Mouse (Mus musculus) stomach, postnatal 0 days (tissue): ENCODE results near the gene Nhsl1. TPM values are rescaled to one million over a fixed set of nuclear protein-coding genes. Genes with fewer than 3 reads are reported as not detected.

Source experiments
- ATAC-seq: fragments of 200-750 bp; cut with Nextera tagmentation; 2 replicates; pipeline ENCODE4 v1.8.0; 2017; ENCODE audit not compliant: low FRiP score, low TSS enrichment
- DNase-seq: peaks from one replicate; pipeline ENCODE4 v3.0.0-alpha.2; 2016; ENCODE audit warnings: low spot score
- H3K27ac ChIP-seq: fragments of 300-500 bp; sonication (generic); replicated peaks from 2 replicates; pipeline ENCODE4 v1.5.1; 2014; ENCODE audit warnings: mild to moderate bottlenecking, control low read depth
- H3K27me3 ChIP-seq: fragments of 300-500 bp; sonication (generic); 2 replicates; pipeline ENCODE4 v1.6.1; 2014; ENCODE audit warnings: low read length; ENCODE audit not compliant: control insufficient read depth, insufficient read depth
- H3K36me3 ChIP-seq: fragments of 300-500 bp; sonication (generic); 2 replicates; pipeline ENCODE4 v1.6.1; 2014; ENCODE audit warnings: low read length, mixed read lengths; ENCODE audit not compliant: control insufficient read depth, insufficient read depth
- H3K4me1 ChIP-seq: fragments of 300-500 bp; sonication (generic); replicated peaks from 2 replicates; pipeline ENCODE4 v1.6.1; 2014; ENCODE audit warnings: antibody characterized with exemption; ENCODE audit not compliant: control insufficient read depth, insufficient read depth
- H3K4me2 ChIP-seq: fragments of 300-500 bp; sonication (generic); replicated peaks from 2 replicates; pipeline ENCODE4 v1.6.1; 2014; ENCODE audit warnings: low read depth, mild to moderate bottlenecking, control low read depth, moderate library complexity
- H3K4me3 ChIP-seq: fragments of 300-500 bp; sonication (generic); 2 replicates; pipeline ENCODE4 v1.5.1; 2014; ENCODE audit warnings: low read depth, low read length, control low read depth
- H3K9ac ChIP-seq: fragments of 300-500 bp; sonication (generic); 2 replicates; pipeline ENCODE4 v1.6.1; 2014; ENCODE audit warnings: mild to moderate bottlenecking, low read length, control low read depth, mixed read lengths
- H3K9me3 ChIP-seq: fragments of 300-500 bp; sonication (generic); 2 replicates; pipeline ENCODE4 v1.6.1; 2016; ENCODE audit warnings: low read length; ENCODE audit not compliant: control insufficient read depth
- CTCF ChIP-seq: IDR thresholded peaks from 2 replicates; pipeline ENCODE4 v1.5.1; 2016; ENCODE audit warnings: antibody characterized with exemption, low read depth, mild to moderate bottlenecking, moderate library complexity
- EP300 ChIP-seq: optimal IDR thresholded peaks from 2 replicates; pipeline ENCODE3; 2016; ENCODE audit warnings: antibody characterized with exemption
- WGBS: fragments of 180-500 bp; shearing (Covaris S2); extraction: QIAGEN DNeasy Blood & Tissue Kit; methylation state at CpG from one replicate; pipeline ENCODE4 v1.1.7; 2014; 5-methylcytosine and 5-hydroxymethylcytosine counted together
- polyA plus RNA-seq: library from polyadenylated mRNA; unstranded; fragments of >200 nt; fragmentation: Nextera tagmentation; extraction: Ambion mirVana; gene quantifications from 2 replicates; pipeline ENCODE4 v1.2.1, GENCODE M21; 2015

The Nhsl1 gene
- polyA plus RNA-seq, 1 experiment from 2014 or later = 4.3 TPM

DNA sequence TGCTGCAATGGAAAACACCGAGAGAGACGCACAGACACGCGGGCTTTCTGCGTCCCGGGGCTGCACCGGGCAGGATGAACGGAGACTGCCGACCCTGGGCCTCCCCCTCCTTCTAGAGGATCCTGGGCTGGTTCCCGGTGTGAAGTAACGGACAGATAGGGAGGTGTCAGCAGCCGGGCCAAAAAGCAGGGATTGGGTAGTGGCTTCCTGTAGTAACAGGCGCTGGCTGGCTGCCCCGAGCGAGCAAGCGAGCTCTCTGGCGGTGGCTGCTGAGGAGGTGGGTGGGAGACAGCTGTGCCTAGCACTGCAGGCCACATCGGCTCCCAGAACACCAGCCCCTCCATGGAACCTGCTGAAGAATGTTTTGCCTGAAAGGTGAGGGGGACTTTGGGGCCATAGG is 112.2 kb downstream of the Nhsl1 start:
- 4% methylated on average over 18 of the region's 18 CpGs for WGBS
- H3K4me2 ChIP-seq = peak overlapping the region; percentile 63
- H3K36me3 ChIP-seq = no peaks in the 10 kb centered on the region
- DNase-seq (peak; percentile 68), ATAC-seq (peak; percentile 77)
- TF ChIP-seq CTCF = peak; percentile 22; the same call in 1 of the 2 replicates
- no peak for TF ChIP-seq EP300
- H3K9ac ChIP-seq = peak overlapping the region; percentile 59
- H3K27ac ChIP-seq = peak overlapping the region; percentile 70
- H3K9me3 ChIP-seq = no peaks in the 10 kb centered on the region
- no peaks in the 10 kb centered on the region for H3K27me3 ChIP-seq
- peak overlapping the region; percentile 39 for H3K4me3 ChIP-seq
- peaks cover 4% of the 10 kb centered on the region; the same call in 1 of the 2 replicates for H3K4me1 ChIP-seq

DNA sequence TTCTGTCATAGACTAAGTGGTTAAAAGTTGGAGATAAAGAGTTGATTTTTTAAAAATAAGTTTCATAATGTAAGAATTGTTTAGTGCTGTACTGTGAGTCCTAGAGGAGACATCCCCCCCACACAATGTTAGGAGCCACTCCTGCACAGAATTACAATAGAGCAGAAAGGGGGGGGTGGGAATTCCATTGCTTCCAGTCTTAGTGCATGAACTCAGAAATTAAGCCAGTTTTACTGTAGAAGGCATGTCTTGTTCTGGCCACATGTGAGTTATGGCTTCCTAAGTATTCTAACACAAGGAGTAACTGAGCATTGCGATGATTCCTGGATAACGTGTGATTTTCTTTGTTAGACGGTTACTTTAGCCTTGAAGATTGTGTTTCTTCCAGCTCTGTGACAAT is 112.8 kb downstream of the Nhsl1 start:
- Histone ChIP-seq H3K27ac (0 out of 2 replicates have a peak overlapping the region, but pooled peaks have one; percentile 3), H3K9me3 (no peaks in the 10 kb centered on the region), H3K4me2 (peak overlapping the region; percentile 29; the same call in 1 of the 2 replicates), H3K4me3 (peak overlapping the region; percentile 39; the same call in 1 of the 2 replicates), H3K27me3 (no peaks in the 10 kb centered on the region), H3K4me1 (peaks cover 7% of the 10 kb centered on the region; the same call in 1 of the 2 replicates), H3K9ac (no peak overlapping the region), H3K36me3 (no peaks in the 10 kb centered on the region)
- WGBS = 40% methylated on average over 3 of the region's 3 CpGs
- DNase-seq = no peak
- ATAC-seq = no peak
- TF ChIP-seq CTCF (no peak), EP300 (no peak)

DNA sequence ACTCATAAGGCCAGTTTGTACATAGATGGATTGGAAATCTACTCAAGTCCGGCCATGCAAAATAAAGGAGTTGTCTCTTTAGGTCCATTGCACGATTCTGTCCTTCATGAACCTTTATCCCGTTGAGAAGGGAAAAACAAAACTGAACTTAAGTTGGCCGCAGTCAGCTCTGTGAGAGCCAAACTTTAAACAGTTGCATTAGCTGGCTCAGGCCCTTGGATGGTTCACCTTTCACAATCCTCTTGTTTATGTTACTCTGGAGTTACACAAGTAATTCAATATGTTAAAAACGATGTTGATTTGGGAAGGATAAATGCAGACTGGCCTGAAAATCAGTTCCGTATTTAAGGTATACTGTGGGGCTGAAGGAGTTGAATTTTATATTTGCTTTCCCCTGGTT is 116.7 kb downstream of the Nhsl1 start:
- ATAC-seq = no peak; the same call in 1 of the 2 replicates
- H3K9me3 ChIP-seq = no peaks in the 10 kb centered on the region
- no peak overlapping the region for H3K4me3 ChIP-seq
- H3K4me1 ChIP-seq = peaks cover 7% of the 10 kb centered on the region; the same call in 1 of the 2 replicates
- no peak overlapping the region for H3K9ac ChIP-seq
- no peak for TF ChIP-seq EP300
- no peak for TF ChIP-seq CTCF
- H3K27ac ChIP-seq = peak overlapping the region; percentile 72; the same call in 1 of the 2 replicates
- DNase-seq = no peak
- H3K27me3 ChIP-seq = no peaks in the 10 kb centered on the region
- H3K36me3 ChIP-seq = no peaks in the 10 kb centered on the region
- 44% methylated on average over 6 of the region's 6 CpGs for WGBS
- 0 out of 2 replicates have a peak overlapping the region, but pooled peaks have one; percentile 12 for H3K4me2 ChIP-seq

DNA sequence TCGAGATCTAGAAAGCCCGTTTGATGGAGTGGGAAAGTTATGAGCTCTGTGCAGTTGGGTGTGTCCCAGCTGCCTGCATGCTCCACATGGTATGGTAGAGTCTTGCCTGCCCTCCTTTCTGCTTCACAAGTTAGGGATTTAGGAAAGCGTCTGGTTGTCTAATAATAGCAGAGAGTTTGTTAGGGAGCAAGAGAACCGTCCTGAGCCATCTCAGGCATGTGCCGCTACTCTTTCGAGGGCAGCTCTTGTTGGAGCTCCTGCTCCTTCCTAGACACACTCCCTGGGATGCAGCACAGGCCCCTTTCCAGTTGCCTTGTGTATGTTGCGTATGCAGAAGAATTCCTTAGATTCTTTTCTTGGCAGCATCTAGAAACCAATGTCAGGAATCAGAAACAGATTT is 117.2 kb downstream of the Nhsl1 start:
- no peak overlapping the region for H3K9ac ChIP-seq
- TF ChIP-seq EP300 = peak; percentile 64
- no peak for TF ChIP-seq CTCF
- H3K4me2 ChIP-seq = 0 out of 2 replicates have a peak overlapping the region, but pooled peaks have one; percentile 8
- H3K9me3 ChIP-seq = no peaks in the 10 kb centered on the region
- H3K27me3 ChIP-seq = no peaks in the 10 kb centered on the region
- peaks cover 7% of the 10 kb centered on the region; the same call in 1 of the 2 replicates for H3K4me1 ChIP-seq
- ATAC-seq (peak; percentile 53; the same call in 1 of the 2 replicates), DNase-seq (no peak)
- 26% methylated on average over 7 of the region's 7 CpGs for WGBS
- peak overlapping the region; percentile 72 for H3K27ac ChIP-seq
- no peak overlapping the region for H3K4me3 ChIP-seq
- no peaks in the 10 kb centered on the region for H3K36me3 ChIP-seq

DNA sequence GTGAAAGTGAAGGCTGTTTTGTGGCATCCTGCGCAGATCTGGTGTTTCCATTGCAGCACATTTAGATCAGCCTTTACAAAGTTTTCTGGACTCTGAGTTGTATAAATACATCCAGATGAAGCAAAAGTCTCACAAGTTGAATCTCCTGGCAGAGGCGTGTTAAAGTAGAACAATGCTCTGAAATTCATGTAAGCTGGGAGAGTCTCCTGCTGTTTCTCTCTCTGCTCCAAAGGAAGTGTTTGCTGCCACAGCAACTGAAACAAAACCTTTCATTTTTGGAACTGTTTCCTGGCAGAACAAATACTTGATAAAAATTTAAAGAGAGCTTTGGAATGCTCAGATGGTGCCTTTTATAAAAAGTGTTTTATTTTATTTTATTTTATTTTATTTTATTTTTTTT is 118.8 kb downstream of the Nhsl1 start:
- DNase-seq = no peak
- WGBS = 52% methylated on average over 2 of the region's 2 CpGs
- no peaks in the 10 kb centered on the region for H3K36me3 ChIP-seq
- no peaks in the 10 kb centered on the region for H3K27me3 ChIP-seq
- no peak overlapping the region for H3K9ac ChIP-seq
- ATAC-seq = no peak
- no peaks in the 10 kb centered on the region for H3K9me3 ChIP-seq
- no peak overlapping the region for H3K4me2 ChIP-seq
- H3K27ac ChIP-seq = peak overlapping the region; percentile 2; the same call in 1 of the 2 replicates
- peaks cover 7% of the 10 kb centered on the region; the same call in 1 of the 2 replicates for H3K4me1 ChIP-seq
- H3K4me3 ChIP-seq = no peak overlapping the region
- TF ChIP-seq CTCF (no peak), EP300 (no peak)

DNA sequence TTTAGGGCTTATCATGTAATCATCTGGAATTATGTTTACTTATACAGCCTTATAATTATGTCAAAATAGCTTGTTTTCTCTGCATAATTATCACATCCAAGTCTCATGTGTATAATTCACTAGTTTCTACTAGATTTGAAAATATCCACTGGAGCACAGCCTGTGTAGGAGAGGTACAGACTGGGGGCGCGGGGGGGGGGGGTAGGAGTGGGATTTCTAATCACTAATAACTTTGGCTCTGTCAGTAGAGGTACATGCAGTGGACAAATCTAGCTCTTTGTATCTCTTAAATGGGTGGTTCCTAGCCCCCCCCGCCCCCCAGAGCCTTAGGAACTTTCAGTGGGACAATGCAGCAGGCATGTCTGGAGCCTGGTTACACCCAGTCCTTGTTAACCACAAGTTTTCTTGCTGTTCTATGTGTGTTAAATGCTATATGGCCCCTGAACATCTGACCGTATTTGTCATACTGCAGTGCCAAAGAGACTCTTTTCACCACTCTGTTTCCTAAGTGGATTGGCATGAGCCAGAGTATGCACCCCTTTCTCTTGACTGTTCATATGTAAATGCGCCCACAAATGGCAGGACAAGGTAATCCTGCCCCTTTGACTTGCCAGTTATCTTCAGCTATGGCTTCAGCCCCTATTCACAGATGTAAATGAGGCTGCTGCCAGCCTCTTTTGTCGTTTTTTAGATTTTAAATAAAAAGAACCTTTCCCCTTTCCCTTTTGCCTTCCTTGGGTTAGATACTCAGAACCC is 127.0 kb downstream of the Nhsl1 start:
- Histone ChIP-seq H3K9me3 (no peaks in the 10 kb centered on the region), H3K27me3 (no peaks in the 10 kb centered on the region), H3K9ac (no peak overlapping the region), H3K36me3 (no peaks in the 10 kb centered on the region), H3K4me3 (no peak overlapping the region), H3K4me1 (no peaks in the 10 kb centered on the region), H3K4me2 (no peak overlapping the region), H3K27ac (0 out of 2 replicates have a peak overlapping the region, but pooled peaks have one; percentile 30)
- TF ChIP-seq EP300 (no peak), CTCF (no peak)
- ATAC-seq = no peak
- WGBS = 38% methylated on average over 6 of the region's 6 CpGs
- DNase-seq = no peak
